Mouse (Mus musculus) C3H10T1/2 (cell line): ENCODE results near the gene Atp5d. TPM values are rescaled to one million over a fixed set of nuclear protein-coding genes. Genes with fewer than 3 reads are reported as not detected.

Experiments
- polyA plus RNA-seq, 2 experiments: library from polyadenylated mRNA; unstranded; fragments of >200 nt; fragmentation: generic; extraction: Trizol; gene quantifications; one replicate each; pipeline ENCODE4 v1.2.1; 2012; ENCODE audit warnings: missing spikeins in 2 of 2

Gene Atp5d
- polyA plus RNA-seq, result 1,000 to 10,000 TPM in 1 of 2 experiments, 100 to 1,000 TPM in 1; 776 to 1,441 TPM

DNA sequence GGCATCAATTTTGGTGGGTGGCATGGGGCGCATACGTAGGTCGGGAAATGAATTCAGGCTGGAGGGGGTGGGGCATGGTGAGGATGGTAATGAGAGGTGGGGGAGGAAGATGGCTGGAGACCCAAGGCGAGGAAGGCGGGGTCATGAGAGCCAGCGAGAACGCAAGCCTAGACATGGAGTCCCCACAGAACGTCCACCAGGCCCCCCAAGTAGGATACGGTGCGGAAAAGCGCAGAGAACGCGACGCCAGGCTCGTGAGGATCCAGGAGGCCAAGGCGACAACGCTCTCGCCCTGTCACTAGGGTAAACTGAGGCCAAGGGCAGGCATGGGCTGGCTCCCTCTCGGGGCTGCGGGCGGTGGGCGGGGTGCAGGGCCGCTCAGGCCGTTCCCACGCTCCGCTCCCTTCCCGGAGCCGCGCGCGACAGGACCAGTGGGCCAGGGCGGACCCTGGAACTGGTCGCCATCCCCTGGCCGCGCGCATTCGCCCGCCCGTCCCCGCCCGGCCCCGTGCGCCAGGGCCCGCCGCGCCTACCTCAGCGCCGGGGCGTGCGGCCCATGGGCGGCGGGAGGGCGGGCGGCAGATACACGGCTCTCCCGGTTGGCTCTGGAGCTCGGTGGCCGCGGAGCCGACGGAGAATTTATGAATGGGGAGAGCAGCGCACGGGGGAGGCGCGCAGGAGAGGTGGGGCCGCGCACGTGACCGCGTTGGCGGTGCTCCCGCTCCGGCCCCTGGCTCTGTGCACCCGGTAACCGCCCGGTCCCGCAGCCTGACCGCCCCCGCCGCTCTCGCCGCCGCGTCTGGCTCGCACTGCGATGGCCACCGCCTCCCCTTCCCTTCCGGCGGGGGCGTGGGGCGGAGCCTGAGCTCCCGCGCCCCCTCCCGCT lies at the start of gene Atp5d:
Atp5d (plus strand) TSS at position 80 of the 886 bp plus-strand sequence.

GRCm38 (mm10) chr10:80105460-80105859 lies 33.0 kb upstream of the Atp5d start, which contains the start of gene Sbno2:
Gene Sbno2 (minus strand): TSS chr10:80105571.

DNA sequence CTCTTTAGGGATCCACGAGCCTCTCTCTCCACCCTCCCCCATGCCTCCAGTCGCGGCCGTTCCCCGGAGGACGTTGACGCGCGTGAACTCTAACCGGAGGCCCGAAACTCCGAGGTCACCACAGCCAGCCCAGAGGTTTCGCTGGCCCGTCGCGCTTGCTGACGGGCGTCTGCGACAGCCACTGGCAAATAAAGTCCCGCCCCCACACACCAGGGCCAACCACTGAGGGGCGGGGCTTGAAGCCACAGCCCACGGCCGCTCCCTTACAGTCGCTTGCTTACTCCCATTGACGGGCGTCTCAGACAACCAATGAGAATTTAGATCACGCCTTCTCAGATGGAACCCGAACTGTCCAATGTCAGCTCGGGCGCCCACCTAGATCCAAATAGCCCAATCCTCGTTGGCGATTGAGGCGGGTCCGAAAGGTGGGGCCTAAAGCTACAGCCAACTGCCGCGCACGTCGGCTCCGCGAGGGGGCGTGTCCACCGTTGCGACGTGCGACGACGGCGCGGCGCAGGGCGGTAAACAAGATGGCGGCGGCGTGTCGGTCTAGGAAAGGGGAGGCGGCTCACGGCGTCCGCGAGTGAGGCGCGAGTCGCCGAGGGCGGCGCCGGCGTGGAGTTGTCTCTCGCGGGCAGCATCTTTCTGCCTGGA lies 23.0 kb upstream of the Atp5d start, which contains the start of gene Stk11:
Stk11 (plus strand) TSS at position 514 of the 654 bp plus-strand sequence.

GRCm38 (mm10) chr10:80140666-80141035 lies 2.2 kb downstream of the Atp5d start, which contains the start of gene Cbarp:
Gene Cbarp (minus strand): TSS chr10:80140835.

GRCm38 (mm10) chr10:80147719-80148601 lies 9.5 kb downstream of the Atp5d start, which contains the start of gene Midn:
Gene Midn (plus strand): TSS chr10:80148272.

DNA sequence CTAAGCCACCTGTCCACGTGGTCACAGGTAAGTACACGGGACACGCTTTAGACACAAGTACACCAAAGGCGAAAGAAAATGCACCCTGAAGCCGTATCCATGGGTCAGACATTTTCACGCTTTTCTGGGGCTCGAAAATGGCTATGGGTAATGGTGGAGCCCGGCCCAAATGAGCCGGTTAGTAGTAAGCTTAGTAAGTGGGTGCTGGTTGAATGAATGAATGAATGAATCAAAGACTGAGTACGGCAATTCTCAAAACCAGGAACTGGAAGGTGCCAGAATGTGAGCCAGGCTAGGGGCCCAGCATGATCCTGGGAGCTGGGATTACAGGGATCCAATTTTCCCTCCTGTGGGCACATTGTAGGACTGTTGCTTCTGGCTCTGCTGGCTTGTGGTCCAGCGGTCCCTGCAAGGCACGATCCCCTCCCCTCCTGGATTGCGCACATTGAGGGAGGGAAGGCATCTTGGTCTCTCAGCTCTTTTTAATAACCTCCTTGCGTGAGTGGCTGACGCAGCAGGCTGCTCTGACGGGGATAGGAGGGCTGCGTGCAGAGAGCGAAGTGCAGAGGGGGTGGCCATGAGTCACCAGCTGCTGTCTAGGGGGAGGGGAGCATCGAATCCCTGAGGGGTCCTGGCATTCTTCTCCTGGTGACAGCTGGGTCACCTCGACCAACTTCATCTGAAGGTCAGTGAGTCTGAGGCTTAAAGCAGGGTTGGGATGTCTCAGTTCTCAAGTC lies 27.1 kb downstream of the Atp5d start, which contains the start of gene Cirbp:
Cirbp (plus strand) TSS at position 594 of the 737 bp plus-strand sequence.

GRCm38 (mm10) chr10:80172527-80173292 lies 34.3 kb downstream of the Atp5d start, which contains the start of gene 1600002K03Rik:
Gene 1600002K03Rik (plus strand): TSS chr10:80172944.

GRCm38 (mm10) chr10:80179068-80180051 lies 40.9 kb downstream of the Atp5d start, which contains the start of gene Efna2:
Gene Efna2 (plus strand): TSS chr10:80179482.

Other genes with a start within 250 kb of the Atp5d start
- under 1 TPM in 1 of 2 experiments, not detected in 1; 0.05 TPM for gene Cfd, start 247.8 kb upstream of the Atp5d start, polyA plus RNA-seq
- gene Med16, start 229.7 kb upstream of the Atp5d start, polyA plus RNA-seq, result 10 to 100 TPM; 43.2 to 83.7 TPM
- not detected for gene Gm26602, start 227.8 kb upstream of the Atp5d start, polyA plus RNA-seq
- gene Kiss1r, start 221.7 kb upstream of the Atp5d start, polyA plus RNA-seq, result 1 to 10 TPM in 1 of 2 experiments, under 1 TPM in 1; 0.13 to 3.3 TPM
- gene R3hdm4, start 217.4 kb upstream of the Atp5d start, polyA plus RNA-seq, result 100 to 1,000 TPM in 1 of 2 experiments, 10 to 100 TPM in 1; 61.0 to 121 TPM
- under 1 TPM; 0.29 to 0.85 TPM for gene Arid3a, start 211.6 kb upstream of the Atp5d start, polyA plus RNA-seq
- 100 to 1,000 TPM in 1 of 2 experiments, 10 to 100 TPM in 1; 29.0 to 130 TPM for gene Wdr18, start 178.5 kb upstream of the Atp5d start, polyA plus RNA-seq
- gene Grin3b, start 167.9 kb upstream of the Atp5d start, polyA plus RNA-seq, result under 1 TPM; 0.12 to 0.79 TPM
- gene Tmem259, start 154.3 kb upstream of the Atp5d start, polyA plus RNA-seq, result 100 to 1,000 TPM; 105 to 141 TPM
- gene Cnn2, start 150.0 kb upstream of the Atp5d start, polyA plus RNA-seq, result 100 to 1,000 TPM; 426 to 430 TPM
- 1 to 10 TPM; 3.5 to 8.4 TPM for gene Abca7, start 142.1 kb upstream of the Atp5d start, polyA plus RNA-seq
- under 1 TPM; 0.58 to 0.84 TPM for gene Arhgap45, start 122.0 kb upstream of the Atp5d start, polyA plus RNA-seq
- 100 to 1,000 TPM; 195 to 403 TPM for gene Polr2e, start 98.8 kb upstream of the Atp5d start, polyA plus RNA-seq
- 1,000 to 10,000 TPM; 1,157 to 1,905 TPM for gene Gpx4, start 91.5 kb upstream of the Atp5d start, polyA plus RNA-seq
- 10 to 100 TPM; 15.6 to 42.5 TPM for gene Sbno2, start 33.1 kb upstream of the Atp5d start, polyA plus RNA-seq
- 100 to 1,000 TPM in 1 of 2 experiments, 10 to 100 TPM in 1; 91.0 to 141 TPM for gene Stk11, start 22.8 kb upstream of the Atp5d start, polyA plus RNA-seq
- 10 to 100 TPM in 1 of 2 experiments, 1 to 10 TPM in 1; 4.8 to 18.5 TPM for gene Cbarp, start 2.2 kb downstream of the Atp5d start, polyA plus RNA-seq
- gene Midn, start 9.6 kb downstream of the Atp5d start, polyA plus RNA-seq, result 10 to 100 TPM; 25.4 to 86.5 TPM
- gene Cirbp, start 27.4 kb downstream of the Atp5d start, polyA plus RNA-seq, result 100 to 1,000 TPM in 1 of 2 experiments, 10 to 100 TPM in 1; 20.0 to 104 TPM
- gene 1600002K03Rik, start 34.3 kb downstream of the Atp5d start, polyA plus RNA-seq, result 10 to 100 TPM; 22.6 to 31.6 TPM
- 1 to 10 TPM; 1.7 to 6.3 TPM for gene Efna2, start 40.9 kb downstream of the Atp5d start, polyA plus RNA-seq
- 10 to 100 TPM; 28.9 to 57.4 TPM for gene Mum1, start 87.8 kb downstream of the Atp5d start, polyA plus RNA-seq
- gene Ndufs7, start 110.5 kb downstream of the Atp5d start, polyA plus RNA-seq, result 100 to 1,000 TPM; 324 to 363 TPM
- gene Gamt, start 122.4 kb downstream of the Atp5d start, polyA plus RNA-seq, result 100 to 1,000 TPM; 114 to 121 TPM
- 100 to 1,000 TPM in 1 of 2 experiments, 10 to 100 TPM in 1; 75.3 to 145 TPM for gene Dazap1, start 122.9 kb downstream of the Atp5d start, polyA plus RNA-seq
- over 10,000 TPM in 1 of 2 experiments, 1,000 to 10,000 TPM in 1; 7,724 to 18,727 TPM for gene Rps15, start 153.8 kb downstream of the Atp5d start, polyA plus RNA-seq
- gene Apc2, start 157.3 kb downstream of the Atp5d start, polyA plus RNA-seq, result 1 to 10 TPM in 1 of 2 experiments, under 1 TPM in 1; 0.41 to 6.4 TPM
- gene 2310011J03Rik, start 181.9 kb downstream of the Atp5d start, polyA plus RNA-seq, result 10 to 100 TPM; 76.4 to 84.3 TPM
- 1 to 10 TPM; 6.8 to 9.2 TPM for gene Pcsk4, start 190.9 kb downstream of the Atp5d start, polyA plus RNA-seq
- gene Reep6, start 191.3 kb downstream of the Atp5d start, polyA plus RNA-seq, result 1 to 10 TPM; 1.6 to 4.4 TPM
- gene Adamtsl5, start 209.8 kb downstream of the Atp5d start, polyA plus RNA-seq, result 10 to 100 TPM in 1 of 2 experiments, 1 to 10 TPM in 1; 2.5 to 11.0 TPM
- not detected for gene Plk5, start 217.8 kb downstream of the Atp5d start, polyA plus RNA-seq
- gene Mex3d, start 249.0 kb downstream of the Atp5d start, polyA plus RNA-seq, result 10 to 100 TPM in 1 of 2 experiments, 1 to 10 TPM in 1; 8.8 to 32.5 TPM